Mouse (Mus musculus): ENCODE data around the gene Dok5.

Gene Dok5

GRCm38 (mm10) chr2:170860576-170860975, 129.0 kb downstream of the Dok5 start:
- DNase-seq (ENCODE audit: low spot score), result no peak

- no peak for DNase-seq (ENCODE audit: low spot score)
These were observed 131.2 kb downstream of the Dok5 start for GRCm38 (mm10) chr2:170862799-170863198.

GRCm38 (mm10) chr2:170863201-170863600, 131.6 kb downstream of the Dok5 start:
- DNase-seq (ENCODE audit: low spot score), result no peak

GRCm38 (mm10) chr2:170864043-170864442, 132.4 kb downstream of the Dok5 start:
- no peak for DNase-seq (ENCODE audit: low spot score)

GRCm38 (mm10) chr2:170864820-170865219, 133.2 kb downstream of the Dok5 start:
- no peak for DNase-seq (ENCODE audit: low spot score)

DNA sequence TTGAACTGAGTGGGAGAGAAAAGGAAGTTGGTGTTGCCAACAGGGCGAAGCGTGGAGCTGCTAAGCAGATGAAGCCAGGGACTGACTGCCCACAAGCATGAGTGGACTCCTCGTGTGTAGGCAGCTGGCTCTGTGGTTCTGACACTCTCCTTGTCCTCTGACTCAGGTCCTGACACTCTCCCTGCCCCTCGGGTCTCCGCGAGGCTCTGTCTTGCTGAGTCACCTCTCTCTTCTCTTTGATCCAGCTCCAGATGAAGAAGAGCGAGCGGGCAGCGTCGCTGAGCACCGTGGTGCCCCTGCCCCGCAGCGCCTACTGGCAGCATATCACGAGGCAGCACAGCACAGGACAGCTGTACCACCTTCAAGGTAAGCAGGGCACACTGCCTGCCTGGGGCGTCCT, 139.0 kb downstream of the Dok5 start:
- no peak for DNase-seq (ENCODE audit: low spot score)

GRCm38 (mm10) chr2:170871469-170871868, 139.9 kb downstream of the Dok5 start:
- DNase-seq (ENCODE audit: low spot score), result no peak

- peak; percentile 87 for DNase-seq (ENCODE audit: low spot score)
These were observed 141.8 kb downstream of the Dok5 start for GRCm38 (mm10) chr2:170873382-170873781.

DNA sequence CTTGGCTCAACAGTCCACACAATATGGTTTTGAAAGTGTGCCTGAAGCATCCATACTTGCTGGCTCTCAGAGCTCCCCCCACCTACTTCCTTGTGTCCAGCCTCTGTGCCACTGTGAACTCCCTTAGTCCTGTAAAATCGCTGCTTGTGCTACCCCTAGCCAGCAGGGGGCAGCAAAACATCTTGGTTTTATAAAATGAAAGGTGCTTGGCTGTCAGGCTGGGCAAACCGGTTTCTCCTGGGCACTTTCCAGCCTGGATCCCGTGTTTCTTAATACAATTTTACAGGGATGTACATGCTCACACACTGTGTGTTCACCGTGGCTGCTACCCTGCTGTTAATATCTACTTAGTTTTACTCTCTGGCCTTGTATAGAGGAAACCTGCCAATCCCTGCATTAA, 145.9 kb downstream of the Dok5 start:
- peak; percentile 94 for DNase-seq (ENCODE audit: low spot score)

- no peak for DNase-seq (ENCODE audit: low spot score)
These were observed 146.3 kb downstream of the Dok5 start for GRCm38 (mm10) chr2:170877936-170878335.

- no peak for DNase-seq (ENCODE audit: low spot score)
These were observed 152.7 kb downstream of the Dok5 start for GRCm38 (mm10) chr2:170884209-170884801.

DNA sequence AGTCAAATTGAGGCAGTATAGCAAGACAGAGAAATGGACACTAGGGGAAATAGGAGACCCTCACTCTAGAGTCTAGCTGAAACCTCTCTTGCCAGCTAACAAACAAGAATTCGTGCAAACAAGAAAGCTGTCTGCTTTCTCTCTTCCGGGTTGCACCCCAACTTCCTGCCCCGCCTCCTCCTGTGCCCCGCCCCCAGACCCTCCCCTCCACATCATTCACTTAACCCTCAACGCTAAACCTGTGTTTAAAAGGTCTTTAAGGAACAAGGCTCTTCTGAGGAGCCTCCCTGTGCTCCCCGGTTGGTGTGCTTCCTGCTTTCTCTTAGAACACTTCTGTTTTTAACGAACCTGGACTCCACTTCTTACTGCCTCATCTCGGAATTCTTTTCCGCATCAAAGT, 156.4 kb downstream of the Dok5 start:
- DNase-seq (ENCODE audit: low spot score), result no peak

- no peak for DNase-seq (ENCODE audit: low spot score)
These were observed 163.5 kb downstream of the Dok5 start for GRCm38 (mm10) chr2:170895096-170895495.

- no peak for DNase-seq (ENCODE audit: low spot score)
These were observed 170.8 kb downstream of the Dok5 start for GRCm38 (mm10) chr2:170902204-170903028.

- DNase-seq (ENCODE audit: low spot score), result no peak
These were observed 171.4 kb downstream of the Dok5 start for GRCm38 (mm10) chr2:170903029-170903306.

- no peak for DNase-seq (ENCODE audit: low spot score)
These were observed 171.8 kb downstream of the Dok5 start for GRCm38 (mm10) chr2:170903367-170903766.

DNA sequence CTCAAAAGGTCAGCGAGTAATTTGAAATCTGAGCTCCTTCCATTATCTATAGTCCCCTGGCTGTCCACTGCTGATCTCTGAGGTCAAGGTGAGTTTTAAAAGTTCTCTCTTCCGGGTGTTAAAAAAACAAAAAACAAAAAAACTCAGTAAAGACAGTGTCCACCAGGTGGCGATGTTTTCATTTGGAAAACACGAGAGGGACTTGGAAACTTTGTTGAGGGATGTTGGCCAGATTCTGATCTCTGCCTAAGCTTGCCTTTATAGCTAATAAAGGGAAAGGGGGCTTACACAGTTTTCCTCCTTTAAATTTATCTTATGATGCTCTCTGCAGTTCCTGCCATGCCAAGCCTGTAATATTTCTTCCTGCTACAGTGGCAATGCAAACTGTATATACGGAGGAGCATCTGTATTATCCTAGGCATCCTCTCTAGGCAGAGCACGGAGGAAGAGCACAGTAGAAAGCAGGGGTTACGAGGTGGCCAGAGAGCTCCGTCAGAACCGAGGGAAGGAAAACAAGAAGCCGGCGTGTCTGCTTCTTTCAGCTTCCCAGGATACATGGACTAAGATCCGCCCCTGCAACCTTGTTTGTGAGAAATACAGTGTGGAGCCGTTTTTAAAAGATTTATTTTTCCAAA, 181.1 kb downstream of the Dok5 start:
- peak; percentile 82 for DNase-seq (ENCODE audit: low spot score)

- no peak for DNase-seq (ENCODE audit: low spot score)
These were observed 182.3 kb downstream of the Dok5 start for GRCm38 (mm10) chr2:170913863-170914262.

DNA sequence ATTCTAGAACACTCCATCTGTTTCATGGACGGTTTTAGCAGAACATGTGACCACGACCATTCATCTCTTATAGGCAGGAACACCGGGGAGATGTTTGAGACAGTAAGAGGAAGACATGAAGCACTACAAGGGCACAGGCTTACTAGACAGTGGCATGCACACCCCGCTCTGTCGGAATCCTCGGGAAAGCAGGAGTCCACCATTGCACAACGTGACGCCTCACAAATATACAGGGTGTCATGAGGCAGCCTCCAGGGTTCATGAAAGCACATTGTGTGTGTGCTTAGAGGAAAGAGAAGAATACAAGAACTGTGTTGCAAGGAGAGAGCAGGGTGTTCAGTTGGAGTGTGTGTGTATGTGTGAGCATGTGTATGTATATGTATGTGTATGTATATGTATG, 184.0 kb downstream of the Dok5 start:
- no peak for DNase-seq (ENCODE audit: low spot score)

GRCm38 (mm10) chr2:170922260-170922659, 190.7 kb downstream of the Dok5 start:
- no peak for DNase-seq (ENCODE audit: low spot score)

DNA sequence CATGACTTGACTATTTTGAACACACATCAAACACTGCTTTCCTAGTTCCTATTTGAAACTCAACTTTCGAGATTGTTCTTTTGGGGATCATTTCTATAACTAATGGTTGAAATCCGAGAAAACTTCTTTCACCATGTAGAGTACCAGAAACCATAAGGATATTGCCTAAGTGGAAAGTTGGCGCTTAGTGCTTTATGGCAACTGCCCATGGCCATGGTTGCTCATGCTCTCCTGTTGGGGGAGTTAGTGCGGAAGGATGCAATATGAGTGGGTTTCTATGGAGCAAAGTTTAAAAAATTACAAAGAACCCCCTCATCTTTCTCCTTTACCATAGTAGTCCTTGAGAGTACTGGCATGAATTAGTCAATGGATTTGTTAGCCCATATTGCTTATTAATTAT, 192.5 kb downstream of the Dok5 start:
- DNase-seq (ENCODE audit: low spot score), result no peak

DNA sequence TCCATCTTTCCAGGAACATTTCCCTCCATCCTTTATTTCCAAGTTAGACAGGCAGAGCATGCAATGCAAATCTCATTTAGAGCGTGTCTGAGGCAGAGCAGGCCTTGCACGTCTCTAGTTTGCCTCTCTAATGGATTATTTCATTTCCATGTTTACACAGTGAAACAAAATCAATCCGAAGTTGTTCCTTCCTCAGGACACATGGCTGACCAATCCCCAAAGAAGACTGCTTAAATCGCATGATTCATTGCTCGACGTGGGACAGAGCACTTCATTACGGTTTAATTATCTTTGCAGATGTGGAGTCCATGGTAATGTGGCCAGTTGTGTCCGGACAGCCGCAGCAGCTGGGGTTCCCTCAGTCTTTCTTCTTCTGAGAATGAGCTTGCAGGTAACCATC, 194.6 kb downstream of the Dok5 start:
- DNase-seq (ENCODE audit: low spot score), result no peak

All from retina, embryonic 14.5 days (tissue).